Mouse (Mus musculus): ENCODE results near the gene Creb3l2.

GRCm38 (mm10) chr6:37391313-37391712, 50.6 kb downstream of the Creb3l2 start:
- no peak for TF ChIP-seq CTCF (IDR thresholded peaks at IDR 0.05; ENCODE audit: control insufficient read depth, insufficient read depth, insufficient read length)
- TF ChIP-seq USF1 (IDR thresholded peaks at IDR 0.05; ENCODE audit: low read depth), result no peak
- TF ChIP-seq CEBPB (IDR thresholded peaks at IDR 0.05; ENCODE audit: low read depth), result no peak
- no peak for TF ChIP-seq MYOG (IDR thresholded peaks at IDR 0.05; ENCODE audit: control insufficient read depth, extremely low read depth, insufficient read length)
